ENCODE assay signal across 12 mouse cellular contexts in genomic region chr2:146051334-146051733, GRCm38 (mm10).
"Had no signal": no experiment of that assay in that cellular context is flagged by ENCODE, and none has a peak within 500 bp of the region (broad histone marks: within the 10 kb centered on the region; RNA-seq: fewer than 3 reads in every experiment).

No protein-coding gene starts in this region.

- ATAC-seq: midbrain, embryonic 16.5 days had no signal

- H3K9me3 ChIP-seq: limb, embryonic 12.5 days; midbrain, embryonic 12.5 days; neural tube, embryonic 13.5 days had no signal

- H3K36me3 ChIP-seq: limb, embryonic 12.5 days; midbrain, embryonic 12.5 days; neural tube, embryonic 13.5 days had no signal

- H3K4me3 ChIP-seq: limb, embryonic 12.5 days; midbrain, embryonic 12.5 days; neural tube, embryonic 13.5 days had no signal

- H3K4me1 ChIP-seq: neural tube, embryonic 13.5 days had no signal

- H3K4me2 ChIP-seq: limb, embryonic 12.5 days; midbrain, embryonic 12.5 days; neural tube, embryonic 13.5 days had no signal

- H3K9ac ChIP-seq: limb, embryonic 12.5 days; liver, embryonic 14.5 days; midbrain, embryonic 12.5 days; neural tube, embryonic 13.5 days had no signal

- DNase-seq: kidney, adult 18-20 months; kidney, postnatal 10 days; kidney, postnatal 4 days; liver; lung, adult 18-20 months; retina, postnatal 1 day; right cerebral cortex, postnatal 14 days had no signal

- H3K27ac ChIP-seq: limb, embryonic 12.5 days; liver, embryonic 14.5 days; midbrain, embryonic 12.5 days; neural tube, embryonic 13.5 days had no signal
